Mouse (Mus musculus): ENCODE results near the gene Krt34.

GRCm38 (mm10) chr11:100087861-100088260, 46.5 kb upstream of the Krt34 start, which contains the start of gene Krt32:
- TF ChIP-seq CTCF (IDR thresholded peaks at IDR 0.05; ENCODE audit: control insufficient read depth, insufficient read depth, insufficient replicate concordance, low read depth, low read length) (no peak), POLR2A (IDR thresholded peaks at IDR 0.05; ENCODE audit: control insufficient read depth, low read depth, low read length) (no peak)

Data from testis, adult 2 months (tissue).